Mouse (Mus musculus) lung, embryonic 15.5 days (tissue): ENCODE data around the gene Sult6b1. TPM values are rescaled to one million over a fixed set of nuclear protein-coding genes. Genes with fewer than 3 reads are reported as not detected.

ENCODE experiments used
- ATAC-seq: fragments of 200-750 bp; cut with Nextera tagmentation; 2 replicates; pipeline ENCODE4 v1.8.0; 2017; ENCODE audit warnings: moderate number of reproducible peaks, borderline replicate concordance; ENCODE audit not compliant: low FRiP score, low TSS enrichment; ENCODE audit errors: extremely low read depth
- H3K27ac ChIP-seq: fragments of 300-500 bp; sonication (generic); 2 replicates; pipeline ENCODE4 v1.5.1; 2015; ENCODE audit warnings: moderate library complexity, mild to moderate bottlenecking, inconsistent platforms
- H3K27me3 ChIP-seq: fragments of 300-500 bp; sonication (generic); 2 replicates; pipeline ENCODE4 v1.6.1; 2015; ENCODE audit warnings: inconsistent platforms
- H3K36me3 ChIP-seq: fragments of 300-500 bp; sonication (generic); 2 replicates; pipeline ENCODE4 v1.6.1; 2015; ENCODE audit warnings: inconsistent platforms
- H3K4me1 ChIP-seq: fragments of 300-500 bp; sonication (generic); 2 replicates; pipeline ENCODE4 v1.6.1; 2015; ENCODE audit warnings: inconsistent platforms
- H3K4me2 ChIP-seq: fragments of 300-500 bp; sonication (generic); 2 replicates; pipeline ENCODE4 v1.6.1; 2015; ENCODE audit warnings: inconsistent platforms, mild to moderate bottlenecking, moderate library complexity
- H3K4me3 ChIP-seq: fragments of 300-500 bp; sonication (generic); 2 replicates; pipeline ENCODE4 v1.5.1; 2015; ENCODE audit warnings: mild to moderate bottlenecking, inconsistent platforms
- H3K9ac ChIP-seq: fragments of 300-500 bp; sonication (generic); 2 replicates; pipeline ENCODE4 v1.6.1; 2015; ENCODE audit warnings: inconsistent platforms
- H3K9me3 ChIP-seq: fragments of 300-500 bp; sonication (generic); 2 replicates; pipeline ENCODE4 v1.6.1; 2016; ENCODE audit warnings: inconsistent platforms
- WGBS: fragments of 180-500 bp; shearing (Covaris S2); methylation state at CpG from one replicate; pipeline ENCODE4 v1.1.7; 2015; 5-methylcytosine and 5-hydroxymethylcytosine counted together
- polyA plus RNA-seq: library from polyadenylated mRNA; unstranded; fragments of >200 nt; fragmentation: Nextera tagmentation; extraction: Ambion mirVana; gene quantifications from 2 replicates; pipeline ENCODE4 v1.2.1, GENCODE M21; 2015

The Sult6b1 gene
- polyA plus RNA-seq, 1 experiment from 2014 or later: 0.14 TPM

- Histone ChIP-seq H3K4me3 (peak within 1 kb of the TSS; percentile 72), H3K9ac (peak within 1 kb of the TSS; percentile 74), H3K4me1 (peaks cover 15% of the 10 kb centered on the region; the same call in 1 of the 2 replicates), H3K27ac (peak within 1 kb of the TSS; percentile 91), H3K27me3 (no peaks in the 10 kb centered on the region), H3K36me3 (peaks cover 10% of the 10 kb centered on the region; the same call in 1 of the 2 replicates), H3K4me2 (peak within 1 kb of the TSS; percentile 72), H3K9me3 (no peaks in the 10 kb centered on the region)
- under 1% methylated on average over 28 of the region's 28 CpGs for WGBS
- ATAC-seq: peak; percentile 97
Measured at GRCm38 (mm10) chr17:78882401-78883112, 24.2 kb downstream of the Sult6b1 start, which contains the start of gene Eif2ak2. Eif2ak2 (minus strand) TSS chr17:78882573.

DNA sequence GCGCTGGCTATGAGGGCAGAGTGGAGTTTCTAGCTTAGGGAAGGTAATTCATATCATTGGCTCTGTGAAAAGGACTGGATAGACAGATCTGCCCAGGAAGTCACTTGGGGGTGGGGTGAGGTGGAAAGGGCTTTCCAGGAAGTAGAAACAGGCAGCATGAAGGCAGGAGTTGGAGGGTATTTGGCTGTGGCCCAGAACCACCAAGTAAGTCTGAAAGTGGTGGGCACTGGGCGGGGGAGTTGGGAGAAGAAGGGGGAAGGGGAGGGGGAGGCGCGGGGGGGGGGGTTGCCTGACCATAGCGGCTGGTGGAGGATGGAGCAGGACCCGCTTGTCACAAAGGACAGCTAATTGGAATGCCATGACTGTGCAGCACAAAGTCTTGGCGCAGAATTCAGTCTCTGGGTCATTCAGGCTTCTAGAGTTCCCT, 24.9 kb downstream of the Sult6b1 start:
- Histone ChIP-seq H3K4me2 (peak overlapping the region; percentile 72), H3K4me1 (peaks cover 15% of the 10 kb centered on the region; the same call in 1 of the 2 replicates), H3K9ac (peak overlapping the region; percentile 74), H3K9me3 (no peaks in the 10 kb centered on the region), H3K27ac (peak overlapping the region; percentile 91), H3K36me3 (peaks cover 12% of the 10 kb centered on the region; the same call in 1 of the 2 replicates), H3K27me3 (no peaks in the 10 kb centered on the region), H3K4me3 (peak overlapping the region; percentile 72)
- peak; percentile 44 for ATAC-seq
- 19% methylated on average over 3 of the region's 7 CpGs for WGBS

GRCm38 (mm10) chr17:78873886-78874285, 32.9 kb downstream of the Sult6b1 start:
- ATAC-seq: no peak

DNA sequence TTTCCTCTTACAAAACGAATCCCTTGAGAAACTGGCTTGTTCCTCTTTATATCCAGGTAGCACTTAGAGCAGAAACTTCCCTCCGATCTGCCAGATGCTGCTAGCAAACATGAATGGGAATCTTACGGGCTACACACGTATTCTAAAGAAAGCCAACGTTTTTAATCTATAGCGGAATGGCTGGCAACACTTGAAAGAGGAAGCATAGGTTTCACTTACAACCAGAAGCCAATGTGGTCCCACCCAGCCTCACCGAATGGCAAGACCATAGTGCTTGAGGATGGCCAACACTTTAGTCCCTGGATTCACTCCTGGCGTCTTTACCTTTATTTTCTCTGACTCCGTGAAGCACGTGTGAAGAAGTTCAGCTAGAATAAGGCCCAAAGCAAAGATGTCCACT, 50.5 kb downstream of the Sult6b1 start:
- ATAC-seq: no peak
- Histone ChIP-seq H3K36me3 (peaks cover 17% of the 10 kb centered on the region), H3K9me3 (no peaks in the 10 kb centered on the region), H3K27me3 (no peaks in the 10 kb centered on the region), H3K9ac (no peak overlapping the region), H3K4me1 (no peaks in the 10 kb centered on the region), H3K4me2 (no peak overlapping the region), H3K27ac (no peak overlapping the region), H3K4me3 (no peak overlapping the region)
- 83% methylated on average over 10 of the region's 10 CpGs for whole genome bisulfite sequencing

More at GRCm38 (mm10) chr17:78873886-78874285, 32.9 kb downstream of the Sult6b1 start:
- H3K9ac ChIP-seq: no peak overlapping the region
- H3K4me2 ChIP-seq: no peak overlapping the region
- no peak overlapping the region for H3K4me3 ChIP-seq
- H3K27ac ChIP-seq: no peak overlapping the region
- no peaks in the 10 kb centered on the region for H3K27me3 ChIP-seq
- no peaks in the 10 kb centered on the region for H3K4me1 ChIP-seq
- no peaks in the 10 kb centered on the region for H3K9me3 ChIP-seq
- 90% methylated on average over 6 of the region's 6 CpGs for WGBS
- H3K36me3 ChIP-seq: peaks cover 31% of the 10 kb centered on the region

DNA sequence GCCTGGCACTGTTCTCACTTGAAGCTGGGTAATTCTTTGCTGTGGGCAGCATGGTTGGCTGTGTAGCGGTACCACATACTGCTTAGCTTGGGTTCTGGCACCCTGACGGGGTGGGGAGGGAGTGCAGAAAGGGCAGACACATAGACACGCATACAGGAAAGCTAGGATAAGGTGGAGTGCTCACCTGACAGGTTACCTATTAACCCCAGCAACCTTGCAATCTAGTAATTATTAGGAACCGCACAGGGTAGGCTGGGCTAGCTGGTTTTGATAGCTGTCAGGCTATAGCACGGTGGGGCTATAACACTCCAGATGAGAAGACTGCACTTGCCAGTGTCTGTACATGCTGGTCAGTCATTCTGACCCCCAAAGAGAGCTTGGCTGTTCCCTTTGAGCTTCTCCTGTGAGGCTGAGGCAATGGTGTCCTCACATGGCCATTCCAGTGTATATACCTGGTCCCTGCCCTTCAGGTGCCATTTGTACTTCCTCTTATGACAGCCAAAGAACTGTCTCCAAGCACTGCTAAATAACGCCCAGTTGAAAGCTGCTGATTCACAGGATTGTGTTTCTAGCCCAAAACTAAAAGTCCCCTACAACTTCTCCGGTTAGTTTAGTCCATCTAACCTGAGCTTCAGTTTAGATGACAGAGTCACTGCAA, 64.4 kb downstream of the Sult6b1 start:
- Histone ChIP-seq H3K4me3 (no peak overlapping the region), H3K4me1 (no peaks in the 10 kb centered on the region), H3K9me3 (no peaks in the 10 kb centered on the region), H3K27me3 (no peaks in the 10 kb centered on the region), H3K9ac (no peak overlapping the region), H3K4me2 (no peak overlapping the region), H3K36me3 (peaks cover 60% of the 10 kb centered on the region), H3K27ac (no peak overlapping the region)
- ATAC-seq: no peak
- 87% methylated on average over 7 of the region's 7 CpGs for whole genome bisulfite sequencing

DNA sequence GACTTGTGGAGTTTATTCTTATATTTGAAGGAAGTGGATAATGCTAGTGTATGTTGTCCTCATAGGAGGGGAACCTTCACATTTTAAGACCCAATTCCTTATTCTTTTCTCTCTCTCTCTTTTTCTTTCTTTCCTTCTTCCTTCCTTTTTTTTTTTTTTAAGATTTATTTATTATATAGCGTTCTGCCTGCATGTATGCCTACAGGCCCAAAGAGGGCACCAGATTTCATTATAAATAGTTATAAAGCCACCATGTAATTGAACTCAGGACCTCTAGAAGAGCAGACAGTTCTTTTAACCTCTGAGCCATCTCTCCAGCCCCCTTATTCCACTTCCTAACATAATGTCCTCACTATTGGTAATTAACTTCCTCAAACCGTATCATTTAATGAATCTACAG, 70.7 kb downstream of the Sult6b1 start:
- Histone ChIP-seq H3K4me1 (0 out of 2 replicates have a peak, but pooled peaks cover 3% of the 10 kb centered on the region), H3K4me3 (peak overlapping the region; percentile 73)
- no peak for ATAC-seq

GRCm38 (mm10) chr17:78834856-78835835, 71.6 kb downstream of the Sult6b1 start, which contains the start of the genes Heatr5b and Gpatch11:
Heatr5b (minus strand) TSS chr17:78835364.
Gpatch11 (plus strand) TSS chr17:78835567.
- H3K4me3 ChIP-seq: peak within 1 kb of the TSS; percentile 73
- H3K27ac ChIP-seq: peak within 1 kb of the TSS; percentile 83
- no peaks in the 10 kb centered on the region for H3K9me3 ChIP-seq
- peak within 1 kb of the TSS; percentile 85 for H3K4me2 ChIP-seq
- ATAC-seq: peak; percentile 98
- H3K9ac ChIP-seq: peak within 1 kb of the TSS; percentile 86
- H3K36me3 ChIP-seq: peaks cover 16% of the 10 kb centered on the region
- 0 out of 2 replicates have a peak, but pooled peaks cover 3% of the 10 kb centered on the region for H3K4me1 ChIP-seq
- no peaks in the 10 kb centered on the region for H3K27me3 ChIP-seq
- WGBS: under 1% methylated on average over 80 of the region's 81 CpGs

More for the DNA sequence above, 70.7 kb downstream of the Sult6b1 start:
- Histone ChIP-seq H3K4me2 (peak overlapping the region; percentile 71), H3K27ac (peak overlapping the region; percentile 81), H3K9ac (peak overlapping the region; percentile 50), H3K36me3 (peaks cover 19% of the 10 kb centered on the region), H3K9me3 (no peaks in the 10 kb centered on the region), H3K27me3 (no peaks in the 10 kb centered on the region)
- 26% methylated on average over 2 of the region's 2 CpGs for WGBS

Other genes with a start within 250 kb of the Sult6b1 start
- 4.9 and 5.2 TPM in 2 replicates for gene Strn, start 169.8 kb downstream of the Sult6b1 start, polyA plus RNA-seq
- gene Heatr5b, start 71.6 kb downstream of the Sult6b1 start, polyA plus RNA-seq: 12.7 and 13.2 TPM in 2 replicates
- gene Gpatch11, start 71.4 kb downstream of the Sult6b1 start, polyA plus RNA-seq: 34.2 and 39.3 TPM in 2 replicates
- gene Eif2ak2, start 24.4 kb downstream of the Sult6b1 start, polyA plus RNA-seq: 13.2 and 14.9 TPM in 2 replicates
- 82.6 and 89.4 TPM in 2 replicates for gene Cebpzos, start 9.5 kb upstream of the Sult6b1 start, polyA plus RNA-seq
- gene Cebpz, start 30.1 kb upstream of the Sult6b1 start, polyA plus RNA-seq: 46.4 and 47.3 TPM in 2 replicates
- gene Ndufaf7, start 30.1 kb upstream of the Sult6b1 start, polyA plus RNA-seq: 56.9 and 60.0 TPM in 2 replicates
- 42.6 and 43.7 TPM in 2 replicates for gene Prkd3, start 113.8 kb upstream of the Sult6b1 start, polyA plus RNA-seq
- gene Qpct, start 144.9 kb upstream of the Sult6b1 start, polyA plus RNA-seq: 15.5 and 18.2 TPM in 2 replicates